Mouse (Mus musculus): ENCODE measurements around the gene Plbd2. TPM values are rescaled to one million over a fixed set of nuclear protein-coding genes. Genes with fewer than 3 reads are reported as not detected.

Gene Plbd2
- 13.9 and 14.6 TPM in 2 replicates for polyA plus RNA-seq (2012; rRNA removed)

GRCm38 (mm10) chr5:120503144-120503795, at the start of gene Plbd2:
Plbd2 (minus strand) TSS chr5:120503625.
- 1% methylated on average over 54 of the region's 55 CpGs for WGBS
- no peak for DNase-seq (ENCODE audit: low read depth, low spot score)

DNA sequence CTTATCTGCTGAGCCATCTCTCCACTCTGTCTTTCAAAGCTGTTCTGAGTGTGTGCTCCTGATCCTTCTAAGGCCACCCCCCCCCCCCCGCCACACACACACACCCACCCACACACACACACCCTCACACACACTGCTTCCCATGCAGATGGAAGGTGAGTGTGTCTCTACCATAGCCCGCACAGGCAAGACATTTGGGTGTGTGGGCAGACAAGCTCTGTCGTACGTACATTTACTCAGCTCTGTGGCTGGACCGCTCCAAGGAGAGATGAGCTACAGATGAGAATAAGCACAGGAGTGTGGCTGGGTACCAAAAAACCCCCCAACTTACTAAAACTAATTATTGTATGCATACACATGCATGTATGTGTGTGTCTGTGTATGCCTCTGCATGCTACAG, 47.2 kb upstream of the Plbd2 start:
- WGBS = 98% methylated on average over 5 of the region's 5 CpGs
- DNase-seq (ENCODE audit: low read depth, low spot score) = no peak

- no peak for DNase-seq (ENCODE audit: low read depth, low spot score)
Measured at GRCm38 (mm10) chr5:120550137-120550536, 46.7 kb upstream of the Plbd2 start.

DNA sequence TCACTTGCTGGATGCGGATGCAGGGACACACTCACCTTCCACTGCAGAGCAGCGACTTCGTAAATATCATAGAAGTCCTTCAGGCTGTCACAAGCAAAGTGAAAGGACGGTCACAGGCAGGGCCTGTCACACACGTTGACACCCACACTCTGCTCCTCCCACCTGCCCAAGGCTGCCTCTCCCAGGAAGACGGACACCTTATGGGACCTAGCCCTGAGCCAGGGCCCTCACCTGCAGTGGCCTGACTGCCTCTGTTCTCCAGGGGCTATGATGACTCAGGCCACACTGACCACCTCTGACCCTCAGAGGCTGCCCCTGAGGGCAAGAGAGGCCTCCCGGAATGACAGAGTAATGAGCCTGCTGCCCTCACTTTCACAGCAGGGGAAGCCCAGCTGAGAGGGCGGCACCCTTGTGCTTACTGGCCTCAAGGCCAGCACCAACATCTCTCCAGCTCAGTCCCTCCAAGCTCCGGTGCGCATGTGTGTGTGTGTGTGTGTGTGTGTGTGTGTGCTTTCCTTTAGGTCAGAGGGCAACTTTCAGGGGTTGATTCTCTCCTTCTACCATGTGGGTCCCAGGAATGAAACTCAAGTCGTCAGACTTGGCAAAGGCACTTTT, 44.9 kb upstream of the Plbd2 start:
- 80% methylated on average over 11 of the region's 11 CpGs for WGBS
- DNase-seq (ENCODE audit: low read depth, low spot score) = no peak

More at GRCm38 (mm10) chr5:120550137-120550536, 46.7 kb upstream of the Plbd2 start:
- 36% methylated on average over 5 of the region's 5 CpGs for WGBS

GRCm38 (mm10) chr5:120536632-120537031, 33.2 kb upstream of the Plbd2 start:
- WGBS = 80% methylated on average over 5 of the region's 5 CpGs
- DNase-seq (ENCODE audit: low read depth, low spot score) = no peak

DNA sequence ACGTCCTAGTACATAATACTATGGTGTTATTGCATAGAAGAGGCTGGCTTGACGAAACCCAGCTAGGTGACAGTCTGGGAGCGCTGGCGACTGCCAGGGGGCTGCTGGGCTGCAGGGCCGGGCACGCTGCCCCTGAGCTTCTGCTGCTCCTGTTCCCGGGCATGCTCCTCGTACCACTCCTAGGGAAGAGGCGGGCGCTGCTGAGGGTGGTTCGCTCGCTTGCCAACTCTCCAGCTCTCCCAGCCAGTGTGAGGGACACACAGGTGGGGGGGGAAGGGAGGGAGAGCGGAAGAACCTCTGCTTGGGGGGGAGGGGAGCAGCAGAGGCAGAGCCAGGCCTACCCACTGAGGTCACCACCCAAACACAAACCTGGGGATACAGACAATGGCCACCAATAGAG, 32.6 kb upstream of the Plbd2 start:
- WGBS = 83% methylated on average over 13 of the region's 13 CpGs
- DNase-seq (ENCODE audit: low read depth, low spot score) = no peak

- no peak for DNase-seq (ENCODE audit: low read depth, low spot score)
- 51% methylated on average over 2 of the region's 2 CpGs for WGBS
Measured at GRCm38 (mm10) chr5:120534686-120535075, 31.3 kb upstream of the Plbd2 start.

DNA sequence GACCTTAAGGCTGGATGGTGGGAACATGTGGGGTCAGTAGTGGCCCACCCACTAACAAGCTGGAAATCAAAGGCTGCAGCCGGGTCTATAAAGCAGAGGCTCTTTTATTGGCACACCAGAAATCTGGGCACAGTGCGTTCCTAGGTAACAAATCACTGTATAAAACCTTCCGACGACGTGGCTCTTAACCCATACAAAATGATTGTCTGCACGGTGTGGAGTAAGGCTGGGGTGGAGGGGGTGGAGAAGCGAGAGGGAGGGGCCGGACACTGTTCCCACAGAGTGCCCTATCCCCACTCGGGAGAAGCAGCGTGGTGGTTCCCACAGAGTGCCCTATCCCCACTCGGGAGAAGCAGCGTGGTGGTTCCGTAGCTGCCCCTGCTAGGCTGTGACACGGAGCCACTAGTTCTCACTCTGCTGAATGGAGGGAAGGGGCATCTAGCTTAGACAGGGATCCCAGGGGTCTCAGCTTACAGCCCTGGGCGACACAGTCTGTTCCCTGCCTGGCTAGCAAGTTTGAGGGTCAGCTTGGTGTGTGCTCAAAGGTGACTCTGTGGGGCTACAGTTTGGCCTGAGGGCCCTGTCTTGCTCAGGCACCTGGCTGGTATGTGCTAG, 30.8 kb upstream of the Plbd2 start:
- 38% methylated on average over 15 of the region's 15 CpGs for WGBS

DNA sequence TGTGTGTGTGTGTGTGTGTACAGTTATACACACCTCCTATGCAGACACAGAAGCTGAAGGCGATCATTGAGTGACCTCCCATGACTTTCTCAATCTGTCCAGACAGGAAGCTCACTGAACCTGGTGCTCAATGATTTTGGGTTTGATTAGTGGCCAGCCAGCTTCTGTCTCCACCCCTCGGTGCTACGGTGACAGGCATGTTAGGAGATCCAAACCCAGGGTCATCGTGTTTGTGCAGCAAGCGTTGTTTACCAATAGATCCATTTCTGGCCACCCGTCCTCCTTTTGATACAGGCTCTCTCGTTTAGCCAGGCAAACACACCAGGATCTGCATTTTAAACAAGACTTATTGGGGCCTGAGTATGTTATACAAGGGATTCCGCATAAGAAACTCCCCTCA, 28.2 kb upstream of the Plbd2 start:
- no peak for DNase-seq (ENCODE audit: low read depth, low spot score)
- WGBS = 61% methylated on average over 8 of the region's 8 CpGs

More for the DNA sequence above, 30.8 kb upstream of the Plbd2 start:
- no peak for DNase-seq (ENCODE audit: low read depth, low spot score)

DNA sequence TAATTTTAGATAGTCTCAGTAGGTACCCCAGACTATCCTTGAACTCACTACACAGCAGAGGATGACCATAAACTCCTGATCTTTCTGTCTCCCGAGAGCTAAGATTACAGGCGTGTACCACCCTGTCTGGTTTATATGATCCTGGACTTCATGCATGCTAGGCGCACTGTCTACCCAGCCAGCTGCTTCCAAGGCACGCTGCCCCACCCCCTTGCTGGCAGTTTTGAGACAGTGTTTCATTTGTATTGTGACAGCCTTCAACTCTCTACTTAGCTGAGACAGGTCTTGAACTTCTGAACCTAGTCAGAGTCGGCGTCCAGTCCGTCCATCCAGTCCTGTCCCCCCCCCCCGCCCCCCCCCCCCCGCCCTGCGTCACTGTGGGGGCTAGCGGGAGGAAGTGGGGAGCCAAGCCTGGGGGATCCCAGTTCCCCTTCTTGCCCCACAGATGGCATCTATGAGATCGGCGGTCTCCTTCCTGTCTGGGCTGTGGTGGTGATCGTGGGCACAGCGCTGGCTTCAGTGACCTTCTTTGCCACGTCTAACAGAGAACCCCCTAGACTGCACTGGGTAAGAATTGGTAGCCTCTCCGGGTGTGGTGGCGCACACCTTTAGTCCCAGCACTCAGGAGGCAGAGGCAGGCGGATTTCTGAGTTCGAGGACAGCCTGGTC, 24.0 kb upstream of the Plbd2 start:
- 78% methylated on average over 18 of the region's 20 CpGs for WGBS
- no peak for DNase-seq (ENCODE audit: low read depth, low spot score)

- no peak for DNase-seq (ENCODE audit: low read depth, low spot score)
- 79% methylated on average over 11 of the region's 11 CpGs for WGBS
Measured at GRCm38 (mm10) chr5:120526311-120526710, 22.9 kb upstream of the Plbd2 start.

- 54% methylated on average over 5 of the region's 5 CpGs for WGBS
- DNase-seq (ENCODE audit: low read depth, low spot score) = no peak
Measured at GRCm38 (mm10) chr5:120525737-120526136, 22.3 kb upstream of the Plbd2 start.

DNA sequence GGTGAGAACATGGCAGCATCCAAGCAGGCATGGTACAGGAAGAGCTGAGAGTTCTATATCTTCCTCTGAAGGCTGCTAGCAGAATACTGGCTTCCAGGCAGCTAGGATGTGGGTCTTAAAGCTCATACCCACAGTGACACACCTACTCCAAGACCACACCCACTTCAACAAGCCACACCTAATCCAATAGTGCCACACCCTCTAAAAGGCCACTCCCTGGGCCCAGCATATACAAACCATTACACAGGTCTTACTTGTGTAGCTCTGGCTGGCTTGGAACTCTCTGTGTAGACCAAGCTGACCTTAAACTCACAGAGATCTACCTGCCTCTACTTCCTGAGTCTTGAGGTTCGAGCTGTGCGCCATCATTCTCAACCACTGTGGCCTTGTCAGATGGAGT, 21.3 kb upstream of the Plbd2 start:
- WGBS = 96% methylated on average over 2 of the region's 2 CpGs
- DNase-seq (ENCODE audit: low read depth, low spot score) = no peak

- DNase-seq (ENCODE audit: low read depth, low spot score) = no peak
- WGBS = 77% methylated on average over 3 of the region's 3 CpGs
Measured at GRCm38 (mm10) chr5:120522649-120523048, 19.2 kb upstream of the Plbd2 start.

- WGBS = 24% methylated on average over 9 of the region's 9 CpGs
- no peak for DNase-seq (ENCODE audit: low read depth, low spot score)
Measured at GRCm38 (mm10) chr5:120517552-120517951, 14.1 kb upstream of the Plbd2 start.

DNA sequence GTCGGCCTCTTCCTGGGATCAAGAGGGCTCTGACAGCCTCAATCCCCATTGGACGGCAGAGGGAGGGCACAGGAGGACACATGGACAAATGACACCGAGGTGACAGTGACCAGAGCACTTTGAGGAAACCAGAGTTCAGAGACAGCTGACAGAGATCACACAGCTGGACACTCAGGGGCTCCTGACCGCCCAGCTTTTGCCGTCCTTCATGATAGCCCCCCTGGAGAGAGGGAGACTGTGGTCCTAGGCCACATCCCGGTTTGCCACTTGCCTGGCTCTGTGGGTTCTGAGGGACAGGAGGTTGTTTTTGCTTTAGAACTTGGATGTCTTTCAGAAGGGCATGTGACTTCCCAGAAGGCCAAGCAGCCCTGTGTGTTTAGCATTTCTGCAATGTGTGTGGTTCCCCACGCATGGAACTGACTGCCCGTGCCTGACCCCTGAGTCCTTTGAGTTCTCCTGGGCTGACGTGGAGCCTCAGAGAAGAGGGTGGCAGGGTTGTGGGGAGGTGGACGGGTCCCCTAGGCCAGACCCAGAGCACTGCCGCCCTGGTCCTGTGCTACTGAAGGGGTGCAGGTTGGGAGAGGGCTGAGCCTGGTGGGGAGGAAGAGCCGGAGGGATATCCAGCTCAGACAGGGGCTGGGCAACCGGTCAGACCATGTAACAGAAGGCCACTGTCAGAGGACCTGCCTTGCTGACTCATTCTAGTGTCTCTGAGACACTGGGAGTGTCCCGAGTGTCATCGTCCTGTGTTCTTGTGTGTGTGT, 13.0 kb upstream of the Plbd2 start:
- WGBS = 54% methylated on average over 15 of the region's 15 CpGs
- DNase-seq (ENCODE audit: low read depth, low spot score) = no peak

DNA sequence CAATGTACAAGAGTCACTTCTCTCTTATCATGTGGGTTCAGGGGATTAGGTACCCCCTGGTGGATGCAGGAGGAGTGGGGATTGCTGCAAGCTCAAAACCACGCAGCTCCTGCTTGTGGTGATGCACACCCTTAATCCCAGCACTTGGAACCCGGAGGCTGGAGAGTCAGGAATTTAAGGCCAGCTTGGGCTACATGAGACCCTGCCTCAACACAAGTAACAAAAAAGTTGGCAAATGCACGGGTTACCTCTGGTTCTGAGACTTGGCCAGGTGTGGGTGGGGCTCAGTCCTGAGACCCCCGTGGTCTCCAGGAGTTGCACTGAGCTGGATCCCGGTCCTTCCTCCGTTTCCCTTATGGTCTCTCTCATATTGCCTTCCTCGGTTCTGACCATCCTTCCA, 12.0 kb upstream of the Plbd2 start:
- 71% methylated on average over 7 of the region's 7 CpGs for WGBS

DNA sequence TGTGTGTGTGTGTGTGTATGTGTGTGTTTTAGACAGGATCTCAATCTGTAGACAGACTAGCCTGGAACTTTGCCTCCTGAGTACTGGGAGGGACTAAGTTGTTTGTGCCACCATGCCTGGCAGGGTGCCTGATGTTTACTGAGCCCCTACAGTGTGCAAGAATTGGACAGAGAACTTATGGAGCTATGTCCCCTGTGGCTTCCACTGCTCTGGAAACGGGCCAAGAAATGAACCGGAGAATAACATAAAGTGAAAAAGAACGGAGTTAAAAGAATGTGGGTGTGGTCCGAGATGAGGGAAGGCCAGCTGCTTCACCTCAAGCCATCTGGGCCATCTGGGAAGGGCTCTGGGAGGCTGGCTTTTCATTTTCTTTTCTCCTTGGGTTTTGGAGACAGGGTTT, 11.3 kb upstream of the Plbd2 start:
- WGBS = 4% methylated on average over 4 of the region's 4 CpGs
- no peak for DNase-seq (ENCODE audit: low read depth, low spot score)

More for the DNA sequence above, 12.0 kb upstream of the Plbd2 start:
- no peak for DNase-seq (ENCODE audit: low read depth, low spot score)

- no peak for DNase-seq (ENCODE audit: low read depth, low spot score)
- WGBS = 35% methylated on average over 9 of the region's 9 CpGs
Measured at GRCm38 (mm10) chr5:120514031-120514677, 10.7 kb upstream of the Plbd2 start.
